Comparison of ENCODE assay signal across 10 mouse cellular contexts in the genomic region with DNA sequence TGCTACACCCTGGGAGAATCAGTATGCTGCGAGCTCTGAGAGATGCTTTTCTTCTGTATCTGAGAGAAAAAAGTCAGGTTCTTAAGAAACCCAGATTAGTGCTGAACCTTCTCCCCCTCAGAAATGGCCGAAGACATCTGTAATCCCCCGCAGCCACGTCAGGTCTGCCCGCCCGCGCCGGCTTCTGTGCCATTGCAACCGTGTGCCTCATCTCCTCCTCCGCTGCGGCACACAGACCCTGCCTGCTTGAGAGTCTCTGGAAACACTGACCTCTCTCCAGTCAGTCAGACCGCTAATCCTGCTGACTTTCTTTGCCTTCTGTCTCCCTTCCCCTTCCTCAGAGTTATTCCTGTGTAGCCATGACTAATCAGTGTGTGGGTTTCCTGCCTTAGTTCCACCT. TPM values are rescaled to one million over a fixed set of nuclear protein-coding genes. Genes with fewer than 3 reads are reported as not detected.
DNase-seq lines count a peak whose midpoint lies in the region; ATAC-seq and TF ChIP-seq lines count a peak whose summit lies in the region.
"Had no signal": no experiment of that assay in that cellular context is flagged by ENCODE, and none has a peak within 500 bp of the region (broad histone marks: within the 10 kb centered on the region; RNA-seq: fewer than 3 reads in every experiment).

No protein-coding gene starts in this region.

- no peak for ATAC-seq in liver, embryonic 11.5 days (replicated peaks; ENCODE audit: low FRiP score)
- ATAC-seq in embryonic facial prominence, embryonic 14.5 days (ENCODE audit: low read depth) = no peak
- 0 out of 2 replicates have a peak, but pooled peaks have one; percentile 35 for ATAC-seq in neural tube, embryonic 15.5 days (ENCODE audit: low FRiP score)

- H3K9ac ChIP-seq in liver, adult 2 months (ENCODE audit: low read depth, low read length) = no peak overlapping the region
- no peak overlapping the region for H3K9ac ChIP-seq in liver, embryonic 11.5 days (ENCODE audit: low read depth, low read length)
- no peak overlapping the region for H3K9ac ChIP-seq in embryonic facial prominence, embryonic 14.5 days (ENCODE audit: low read depth, low read length)
- no peak overlapping the region for H3K9ac ChIP-seq in neural tube, embryonic 15.5 days (replicated peaks)
- H3K9ac ChIP-seq: liver, embryonic 13.5 days had no signal

- peaks cover 5% of the 10 kb centered on the region for H3K36me3 ChIP-seq in liver, adult 2 months (ENCODE audit: control insufficient read depth, insufficient read depth, low read length)
- peaks cover under 1% of the 10 kb centered on the region; the same call in 1 of the 2 replicates for H3K36me3 ChIP-seq in liver, embryonic 11.5 days (ENCODE audit: control insufficient read depth, insufficient read depth, low read length)
- H3K36me3 ChIP-seq in embryonic facial prominence, embryonic 14.5 days (ENCODE audit: control insufficient read depth, insufficient read depth, low read length) = peaks cover 5% of the 10 kb centered on the region
- no peaks in the 10 kb centered on the region for H3K36me3 ChIP-seq in neural tube, embryonic 15.5 days

- no peaks in the 10 kb centered on the region for H3K27me3 ChIP-seq in liver, adult 2 months (ENCODE audit: control insufficient read depth, insufficient read depth, low read length)
- no peaks in the 10 kb centered on the region for H3K27me3 ChIP-seq in liver, embryonic 11.5 days (replicated peaks; ENCODE audit: control insufficient read depth, insufficient read depth, low read length)
- no peaks in the 10 kb centered on the region for H3K27me3 ChIP-seq in embryonic facial prominence, embryonic 14.5 days (replicated peaks; ENCODE audit: control insufficient read depth, insufficient read depth, low read length)
- no peaks in the 10 kb centered on the region for H3K27me3 ChIP-seq in neural tube, embryonic 15.5 days (replicated peaks)
- H3K27me3 ChIP-seq: liver, embryonic 13.5 days had no signal

- H3K4me3 ChIP-seq in liver, adult 2 months (ENCODE audit: insufficient read depth, low read depth, low read length) = no peak overlapping the region
- H3K4me3 ChIP-seq in liver, embryonic 11.5 days (ENCODE audit: low read depth, low read length) = no peak overlapping the region
- no peak overlapping the region for H3K4me3 ChIP-seq in embryonic facial prominence, embryonic 14.5 days (ENCODE audit: low read depth, low read length)
- H3K4me3 ChIP-seq in neural tube, embryonic 15.5 days (replicated peaks) = no peak overlapping the region
- H3K4me3 ChIP-seq: liver, embryonic 13.5 days had no signal

- H3K27ac ChIP-seq in liver, adult 2 months (replicated peaks; ENCODE audit: insufficient read depth, low read depth, low read length) = peak overlapping the region; percentile 28
- no peak overlapping the region for H3K27ac ChIP-seq in liver, embryonic 11.5 days (ENCODE audit: low read depth, low read length)
- H3K27ac ChIP-seq in embryonic facial prominence, embryonic 14.5 days (replicated peaks; ENCODE audit: low read depth, low read length) = peak overlapping the region; percentile 53; the same call in 1 of the 2 replicates
- H3K27ac ChIP-seq in neural tube, embryonic 15.5 days (replicated peaks) = no peak overlapping the region
- H3K27ac ChIP-seq: liver, embryonic 13.5 days had no signal

- no peaks in the 10 kb centered on the region for H3K79me2 ChIP-seq in liver, adult 2 months (ENCODE audit: control insufficient read depth, insufficient read depth, low read length)

- no peaks in the 10 kb centered on the region for H3K9me3 ChIP-seq in liver, embryonic 11.5 days (ENCODE audit: control insufficient read depth, low read length)
- no peaks in the 10 kb centered on the region for H3K9me3 ChIP-seq in embryonic facial prominence, embryonic 14.5 days (ENCODE audit: control insufficient read depth, low read length)
- no peaks in the 10 kb centered on the region for H3K9me3 ChIP-seq in neural tube, embryonic 15.5 days (replicated peaks)
- H3K9me3 ChIP-seq: liver, embryonic 13.5 days had no signal

- H3K4me1 ChIP-seq in liver, adult 2 months (ENCODE audit: control insufficient read depth, insufficient read depth, low read length) = no peaks in the 10 kb centered on the region
- no peaks in the 10 kb centered on the region for H3K4me1 ChIP-seq in liver, embryonic 11.5 days (replicated peaks; ENCODE audit: control insufficient read depth, insufficient read depth, low read length)
- H3K4me1 ChIP-seq in embryonic facial prominence, embryonic 14.5 days (ENCODE audit: control insufficient read depth, insufficient read depth, low read length) = peaks cover 24% of the 10 kb centered on the region; the same call in 1 of the 2 replicates
- peaks cover 21% of the 10 kb centered on the region; the same call in 1 of the 2 replicates for H3K4me1 ChIP-seq in neural tube, embryonic 15.5 days
- H3K4me1 ChIP-seq: liver, embryonic 13.5 days had no signal

- 75% methylated on average over 12 of the region's 12 CpGs for WGBS in liver, adult 2 months
- 81% methylated on average over 12 of the region's 12 CpGs for WGBS in liver, embryonic 11.5 days
- 46% methylated on average over 12 of the region's 12 CpGs for WGBS in embryonic facial prominence, embryonic 14.5 days
- 61% methylated on average over 12 of the region's 12 CpGs for WGBS in neural tube, embryonic 15.5 days

- DNase-seq in heart, adult 11 months = peak; percentile 81
- no peak for DNase-seq in heart, adult 9 months (ENCODE audit: low spot score in 2 of 2)
- no peak for DNase-seq in liver, adult 2 months (ENCODE audit: extremely low read depth, low read depth, low spot score)
- DNase-seq in liver, embryonic 11.5 days (ENCODE audit: low spot score) = no peak
- DNase-seq in embryonic facial prominence, embryonic 14.5 days (ENCODE audit: low spot score) = peak; percentile 38
- no peak for DNase-seq in thymus, postnatal 25 days
- DNase-seq in MN1 (ENCODE audit: low spot score) = no peak
- DNase-seq: liver, embryonic 13.5 days; right cerebral cortex, postnatal 14 days had no signal

- no peak overlapping the region for H3K4me2 ChIP-seq in liver, embryonic 11.5 days
- H3K4me2 ChIP-seq in embryonic facial prominence, embryonic 14.5 days (ENCODE audit: low read depth, low read length) = peak overlapping the region; percentile 5; the same call in 1 of the 2 replicates
- no peak overlapping the region for H3K4me2 ChIP-seq in neural tube, embryonic 15.5 days
- H3K4me2 ChIP-seq: liver, embryonic 13.5 days had no signal

- no peak for TF ChIP-seq POLR2A in liver, adult 2 months (IDR thresholded peaks at IDR 0.05; ENCODE audit: extremely low read depth, insufficient read depth, low read length)

- no peak for TF ChIP-seq CTCF in liver, adult 2 months (IDR thresholded peaks at IDR 0.05; ENCODE audit: low read depth, low read length)

RNA-seq across cellular contexts. Expression of a gene that starts 50.9 kb away (rescaled TPM):
- total RNA-seq in liver, adult 2 months (2014; rRNA removed) = 19.3 and 19.8 TPM in 2 replicates
- polyA plus RNA-seq in liver, adult 2 months (2012; rRNA removed) = 15.9 and 24.1 TPM in 2 replicates
- polyA plus RNA-seq in liver, embryonic 11.5 days (2014; fragmentation: Nextera tagmentation; extraction: Ambion mirVana) = 67.4 and 71.9 TPM in 2 replicates
- 48.1 and 54.7 TPM in 2 replicates for polyA plus RNA-seq in embryonic facial prominence, embryonic 14.5 days (2014; fragmentation: Nextera tagmentation; extraction: Ambion mirVana)
- 40.9 and 47.3 TPM in 2 replicates for polyA plus RNA-seq in neural tube, embryonic 15.5 days (2015; fragmentation: Nextera tagmentation; extraction: Ambion mirVana)

RNA-seq across cellular contexts. Expression of a gene that starts 51.0 kb away (rescaled TPM):
- total RNA-seq in liver, adult 2 months (2014; rRNA removed) = 30.3 and 35.6 TPM in 2 replicates
- 16.4 and 17.4 TPM in 2 replicates for polyA plus RNA-seq in liver, adult 2 months (2012; rRNA removed)
- 73.1 and 76.6 TPM in 2 replicates for polyA plus RNA-seq in liver, embryonic 11.5 days (2014; fragmentation: Nextera tagmentation; extraction: Ambion mirVana)
- polyA plus RNA-seq in embryonic facial prominence, embryonic 14.5 days (2014; fragmentation: Nextera tagmentation; extraction: Ambion mirVana) = 44.1 and 45.0 TPM in 2 replicates
- 57.1 and 59.6 TPM in 2 replicates for polyA plus RNA-seq in neural tube, embryonic 15.5 days (2015; fragmentation: Nextera tagmentation; extraction: Ambion mirVana)

Comparison
In these comparisons a context has a peak if more than half of its experiments do, and no peak if none do; other contexts are left out.
1. DNase-seq: peak in heart, adult 11 months (single experiment) and embryonic facial prominence, embryonic 14.5 days (single experiment); none in heart, adult 9 months (0 of 2), liver, adult 2 months (single experiment), liver, embryonic 11.5 days (single experiment), thymus, postnatal 25 days (single experiment) and MN1 (single experiment).
2. H3K27ac ChIP-seq: peak in liver, adult 2 months (single experiment) and embryonic facial prominence, embryonic 14.5 days (single experiment); none in liver, embryonic 11.5 days (single experiment) and neural tube, embryonic 15.5 days (single experiment).